ENCODE assay signal across 9 mouse cellular contexts in the genomic region with DNA sequence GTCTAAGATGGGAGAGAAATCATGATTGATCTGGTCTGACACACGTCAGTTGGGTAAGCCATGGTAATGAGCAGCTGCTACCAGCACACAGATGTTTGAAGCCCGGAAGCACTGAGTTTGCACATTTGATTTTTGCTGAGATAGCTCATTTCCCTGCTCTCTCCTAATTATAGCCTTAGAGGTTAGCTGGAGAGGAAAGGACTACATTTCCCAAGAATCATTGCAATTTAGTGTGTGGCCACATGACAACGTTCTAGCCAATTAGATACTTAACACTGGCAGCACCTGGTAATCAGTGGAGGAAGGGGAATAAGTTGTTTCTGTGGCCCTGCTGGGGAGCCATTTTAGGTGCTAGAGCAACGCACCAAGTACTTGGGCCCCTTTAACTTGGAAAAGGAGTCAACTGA. TPM values are rescaled to one million over a fixed set of nuclear protein-coding genes. Genes with fewer than 3 reads are reported as not detected.
DNase-seq lines count a peak whose midpoint lies in the region; ATAC-seq and TF ChIP-seq lines count a peak whose summit lies in the region.
"Had no signal": no experiment of that assay in that cellular context is flagged by ENCODE, and none has a peak within 500 bp of the region (broad histone marks: within the 10 kb centered on the region; RNA-seq: fewer than 3 reads in every experiment).

No protein-coding gene starts in this region.

- no peaks in the 10 kb centered on the region for H3K27me3 ChIP-seq in heart, embryonic 11.5 days (ENCODE audit: control insufficient read depth, insufficient read depth, low read length)
- H3K27me3 ChIP-seq: heart, embryonic 15.5 days had no signal

- H3K36me3 ChIP-seq in heart, embryonic 11.5 days (ENCODE audit: control insufficient read depth, insufficient read depth, low read length): no peaks in the 10 kb centered on the region
- H3K36me3 ChIP-seq: heart, embryonic 15.5 days had no signal

- H3K27ac ChIP-seq in gastrocnemius, adult 2 months: peak overlapping the region; percentile 36; the same call in 1 of the 2 replicates
- H3K27ac ChIP-seq in heart, embryonic 11.5 days (ENCODE audit: low read depth, low read length): no peak overlapping the region
- H3K27ac ChIP-seq: heart, embryonic 15.5 days had no signal

- no peak overlapping the region for H3K4me3 ChIP-seq in gastrocnemius, adult 2 months
- H3K4me3 ChIP-seq in heart, embryonic 11.5 days (ENCODE audit: low read depth, low read length): no peak overlapping the region
- H3K4me3 ChIP-seq: heart, embryonic 15.5 days had no signal

- H3K4me2 ChIP-seq in heart, embryonic 11.5 days: no peak overlapping the region
- H3K4me2 ChIP-seq: heart, embryonic 15.5 days had no signal

- H3K4me1 ChIP-seq in heart, embryonic 11.5 days (ENCODE audit: control insufficient read depth, insufficient read depth, low read length): peaks cover 11% of the 10 kb centered on the region

- DNase-seq in gastrocnemius, adult 2 months: no peak
- DNase-seq in gastrocnemius, postnatal 25 days: no peak
- DNase-seq in MEL-GATA-1-ER (ENCODE audit: extremely low read depth, low read depth): peak; percentile 46
- DNase-seq in forelimb bud, embryonic 11.5 days (ENCODE audit: low read depth, low spot score): peak; percentile 35
- DNase-seq in thymus, postnatal 25 days: peak; percentile 65
- DNase-seq in right cerebral cortex, adult 18-20 months: no peak

- peak; percentile 49; the same call in 1 of the 2 replicates for ATAC-seq in megakaryocyte, adult 5-6 weeks (ENCODE audit: poor library complexity, severe bottlenecking)
- ATAC-seq in heart, embryonic 11.5 days (replicated peaks; ENCODE audit: insufficient number of reproducible peaks, low FRiP score, low TSS enrichment): no peak

- H3K9me3 ChIP-seq in heart, embryonic 11.5 days (replicated peaks; ENCODE audit: control insufficient read depth, low read length): no peaks in the 10 kb centered on the region
- H3K9me3 ChIP-seq: heart, embryonic 15.5 days had no signal

- TF ChIP-seq CTCF in gastrocnemius, adult 2 months (IDR thresholded peaks at IDR 0.05): no peak

- H3K9ac ChIP-seq in heart, embryonic 11.5 days (ENCODE audit: low read depth, low read length): no peak overlapping the region
- H3K9ac ChIP-seq: heart, embryonic 15.5 days had no signal

- 59% methylated on average over 4 of the region's 4 CpGs for WGBS in heart, embryonic 11.5 days (ENCODE audit: insufficient replicate concordance)

- intact Hi-C loops in gastrocnemius, adult 2 months (cut with DNase I): no loop called here

RNA-seq across cellular contexts. Expression of a gene that starts 26.3 kb away (rescaled TPM):
- total RNA-seq in gastrocnemius, adult 2 months (2021): 1 to 10 TPM; 6.7 to 8.7 TPM
- 1 to 10 TPM; 5.1 to 6.5 TPM for total RNA-seq in gastrocnemius, postnatal 25 days (2021)
- total RNA-seq in megakaryocyte, adult 5-6 weeks (2015): 0.11 and 0.18 TPM in 2 replicates
- 0.22 TPM in 1 of 2 replicates, not detected in the other for total RNA-seq in megakaryocyte, adult 5-6 weeks (2017)
- 3.7 TPM in 2 replicates for polyA plus RNA-seq in heart, embryonic 11.5 days (2014; fragmentation: Nextera tagmentation; extraction: Ambion mirVana)

Comparison
In these comparisons a context has a peak if more than half of its experiments do, and no peak if none do; other contexts are left out.
1. DNase-seq: peak in MEL-GATA-1-ER (single experiment), forelimb bud, embryonic 11.5 days (single experiment) and thymus, postnatal 25 days (single experiment); none in gastrocnemius, adult 2 months (single experiment), gastrocnemius, postnatal 25 days (single experiment) and right cerebral cortex, adult 18-20 months (single experiment).
2. RNA of a gene that starts 26.3 kb away (total RNA-seq): 6.7 to 8.7 TPM in gastrocnemius, adult 2 months and 5.1 to 6.5 TPM in gastrocnemius, postnatal 25 days; 0.11 to 0.22 TPM in megakaryocyte, adult 5-6 weeks; every median in the first group is over 4 times any median in the second.